Mouse (Mus musculus) hindbrain, embryonic 16.5 days (tissue): Measurements from ENCODE around the gene Otud7b. TPM values are rescaled to one million over a fixed set of nuclear protein-coding genes. Genes with fewer than 3 reads are reported as not detected.

Experiments used
- ATAC-seq: fragments of 200-750 bp; cut with Nextera tagmentation; 2 replicates; pipeline ENCODE4 v1.8.0; 2017; ENCODE audit warnings: moderate TSS enrichment, moderate library complexity
- H3K27ac ChIP-seq: fragments of 300-500 bp; sonication (generic); 2 replicates; pipeline ENCODE4 v1.5.1; 2014; ENCODE audit warnings: low read depth, mild to moderate bottlenecking, control low read depth, low read length, moderate library complexity
- H3K27me3 ChIP-seq: fragments of 300-500 bp; sonication (generic); replicated peaks from 2 replicates; pipeline ENCODE4 v1.6.1; 2014; ENCODE audit warnings: low read length; ENCODE audit not compliant: control insufficient read depth, insufficient read depth
- H3K36me3 ChIP-seq: fragments of 300-500 bp; sonication (generic); 2 replicates; pipeline ENCODE4 v1.6.1; 2014; ENCODE audit warnings: mild to moderate bottlenecking, low read length, moderate library complexity, mixed read lengths; ENCODE audit not compliant: control insufficient read depth, insufficient read depth
- H3K4me1 ChIP-seq: fragments of 300-500 bp; sonication (generic); 2 replicates; pipeline ENCODE4 v1.6.1; 2014; ENCODE audit warnings: low read depth, low read length; ENCODE audit not compliant: control insufficient read depth, insufficient read depth
- H3K4me2 ChIP-seq: fragments of 300-500 bp; sonication (generic); 2 replicates; pipeline ENCODE4 v1.6.1; 2014; ENCODE audit warnings: mild to moderate bottlenecking, low read length, control low read depth, moderate library complexity
- H3K4me3 ChIP-seq: fragments of 300-500 bp; sonication (generic); 2 replicates; pipeline ENCODE4 v1.5.1; 2014; ENCODE audit warnings: mild to moderate bottlenecking, low read length, control low read depth, moderate library complexity
- H3K9ac ChIP-seq: fragments of 300-500 bp; sonication (generic); 2 replicates; pipeline ENCODE4 v1.6.1; 2014; ENCODE audit warnings: low read depth, mild to moderate bottlenecking, control low read depth, low read length, moderate library complexity
- H3K9me3 ChIP-seq: fragments of 300-500 bp; sonication (generic); 2 replicates; pipeline ENCODE4 v1.6.1; 2014; ENCODE audit warnings: mild to moderate bottlenecking, low read length, moderate library complexity; ENCODE audit not compliant: control insufficient read depth
- WGBS: fragments of 180-500 bp; shearing (Covaris S2); extraction: QIAGEN DNeasy Blood & Tissue Kit; methylation state at CpG from one replicate; pipeline ENCODE4 v1.1.7; 2014; 5-methylcytosine and 5-hydroxymethylcytosine counted together
- polyA plus RNA-seq: library from polyadenylated mRNA; unstranded; fragments of >200 nt; fragmentation: Nextera tagmentation; extraction: Ambion mirVana; gene quantifications from 2 replicates; pipeline ENCODE4 v1.2.1, GENCODE M21; 2015

Gene Otud7b
- polyA plus RNA-seq, 1 experiment from 2014 or later: 8.7 TPM

DNA sequence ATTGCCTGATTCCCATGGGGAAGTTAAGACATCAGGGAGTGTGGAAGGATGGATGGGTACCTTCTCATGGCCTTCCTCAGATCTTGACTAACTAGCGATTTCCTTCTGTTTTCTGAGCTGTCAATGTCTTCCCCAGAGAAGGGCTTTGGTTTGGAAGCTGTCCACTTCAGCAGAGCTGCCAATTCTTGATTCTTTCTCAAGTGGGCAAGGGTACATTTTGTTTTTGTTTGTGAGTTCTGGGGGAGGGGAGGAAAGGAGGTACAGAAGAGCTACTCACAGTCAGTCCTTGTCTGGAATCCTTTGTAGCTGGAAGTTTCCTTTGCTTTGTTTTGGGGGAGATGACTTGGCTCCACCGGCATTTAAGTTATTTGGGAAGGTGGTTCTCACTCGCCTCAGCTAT, 8.9 kb downstream of the Otud7b start:
- Histone ChIP-seq H3K36me3 (no peaks in the 10 kb centered on the region), H3K4me1 (no peaks in the 10 kb centered on the region), H3K4me2 (no peak overlapping the region), H3K27me3 (no peaks in the 10 kb centered on the region), H3K4me3 (no peak overlapping the region), H3K9me3 (no peaks in the 10 kb centered on the region), H3K27ac (no peak overlapping the region), H3K9ac (no peak overlapping the region)
- no peak for ATAC-seq
- 57% methylated on average over 3 of the region's 3 CpGs for WGBS

DNA sequence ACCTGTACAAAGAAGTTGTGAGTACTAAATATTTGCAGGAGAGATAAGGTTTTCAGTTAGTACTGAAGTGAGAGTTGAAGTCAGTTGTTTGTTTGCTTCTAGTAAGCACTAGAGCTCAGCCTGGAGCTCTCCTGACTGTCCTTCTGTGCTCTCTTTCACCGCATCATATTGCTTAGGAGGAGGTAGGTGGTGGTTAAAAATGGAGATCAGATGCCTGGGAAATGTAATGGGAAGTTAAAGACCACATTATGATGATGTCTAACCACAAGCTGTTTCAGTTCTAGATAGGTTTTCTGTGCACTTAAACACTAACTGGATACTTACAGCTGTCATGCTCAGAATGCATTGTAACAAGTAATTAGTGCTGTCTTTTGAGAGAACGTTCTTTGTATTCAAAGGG, 13.8 kb downstream of the Otud7b start:
- Histone ChIP-seq H3K27ac (no peak overlapping the region), H3K4me2 (no peak overlapping the region), H3K4me3 (no peak overlapping the region), H3K9ac (no peak overlapping the region), H3K27me3 (no peaks in the 10 kb centered on the region), H3K4me1 (no peaks in the 10 kb centered on the region), H3K9me3 (no peaks in the 10 kb centered on the region), H3K36me3 (no peaks in the 10 kb centered on the region)
- 83% methylated on average over 2 of the region's 2 CpGs for WGBS
- no peak for ATAC-seq

GRCm38 (mm10) chr3:96118702-96119101, 14.4 kb downstream of the Otud7b start:
- WGBS: 93% methylated on average over 2 of the region's 2 CpGs
- H3K4me1 ChIP-seq: no peaks in the 10 kb centered on the region
- H3K4me3 ChIP-seq: no peak overlapping the region
- H3K27me3 ChIP-seq: no peaks in the 10 kb centered on the region
- H3K4me2 ChIP-seq: no peak overlapping the region
- no peak for ATAC-seq
- no peaks in the 10 kb centered on the region for H3K36me3 ChIP-seq
- H3K27ac ChIP-seq: no peak overlapping the region
- H3K9ac ChIP-seq: no peak overlapping the region
- no peaks in the 10 kb centered on the region for H3K9me3 ChIP-seq

GRCm38 (mm10) chr3:96124235-96124634, 19.9 kb downstream of the Otud7b start:
- H3K27me3 ChIP-seq: no peaks in the 10 kb centered on the region
- H3K4me1 ChIP-seq: no peaks in the 10 kb centered on the region
- H3K4me3 ChIP-seq: no peak overlapping the region
- H3K9me3 ChIP-seq: no peaks in the 10 kb centered on the region
- WGBS: 91% methylated on average over 5 of the region's 5 CpGs
- ATAC-seq: no peak
- no peak overlapping the region for H3K9ac ChIP-seq
- no peaks in the 10 kb centered on the region for H3K36me3 ChIP-seq
- H3K27ac ChIP-seq: no peak overlapping the region
- H3K4me2 ChIP-seq: no peak overlapping the region

GRCm38 (mm10) chr3:96128128-96128527, 23.8 kb downstream of the Otud7b start:
- ATAC-seq: no peak
- no peaks in the 10 kb centered on the region for H3K9me3 ChIP-seq
- H3K9ac ChIP-seq: no peak overlapping the region
- no peaks in the 10 kb centered on the region for H3K27me3 ChIP-seq
- no peaks in the 10 kb centered on the region for H3K36me3 ChIP-seq
- no peak overlapping the region for H3K4me3 ChIP-seq
- H3K4me1 ChIP-seq: no peaks in the 10 kb centered on the region
- H3K27ac ChIP-seq: no peak overlapping the region
- no peak overlapping the region for H3K4me2 ChIP-seq

GRCm38 (mm10) chr3:96132478-96132877, 28.2 kb downstream of the Otud7b start:
- H3K36me3 ChIP-seq: no peaks in the 10 kb centered on the region; the same call in 1 of the 2 replicates
- H3K9me3 ChIP-seq: no peaks in the 10 kb centered on the region
- H3K27ac ChIP-seq: no peak overlapping the region
- no peaks in the 10 kb centered on the region for H3K4me1 ChIP-seq
- H3K9ac ChIP-seq: no peak overlapping the region
- 86% methylated on average over 3 of the region's 3 CpGs for WGBS
- no peak for ATAC-seq
- H3K4me3 ChIP-seq: no peak overlapping the region
- H3K4me2 ChIP-seq: no peak overlapping the region
- no peaks in the 10 kb centered on the region for H3K27me3 ChIP-seq

DNA sequence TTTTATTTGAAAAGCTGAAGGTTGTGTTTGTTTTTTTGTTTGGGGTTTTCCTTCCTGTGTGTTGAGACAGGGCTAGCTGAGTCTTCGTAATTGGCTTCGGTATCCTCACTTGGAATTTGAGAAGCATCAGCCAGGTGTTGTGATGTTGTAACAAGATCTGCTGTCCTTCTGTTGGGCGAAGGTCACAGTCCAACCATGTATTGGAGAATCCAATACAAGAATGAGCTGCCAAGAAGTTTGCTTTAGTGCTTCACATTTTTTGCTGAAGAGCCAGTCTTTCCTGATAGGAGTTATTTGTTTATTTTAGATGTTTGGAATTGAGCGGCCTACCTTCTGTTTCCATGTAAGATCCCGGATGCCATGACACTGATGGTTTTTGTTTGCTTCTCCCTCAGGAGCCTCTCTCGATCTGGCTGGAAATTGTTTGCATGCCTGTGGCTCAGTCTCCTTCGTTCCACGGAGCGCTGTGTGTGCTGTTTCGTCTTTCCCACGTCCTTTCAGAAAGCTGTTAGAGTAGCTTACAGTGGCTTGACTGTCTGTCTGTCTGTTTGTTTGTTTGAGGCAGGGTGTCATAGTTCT, 29.1 kb downstream of the Otud7b start:
- no peaks in the 10 kb centered on the region; the same call in 1 of the 2 replicates for H3K36me3 ChIP-seq
- no peak overlapping the region for H3K27ac ChIP-seq
- no peak overlapping the region for H3K4me3 ChIP-seq
- no peaks in the 10 kb centered on the region for H3K9me3 ChIP-seq
- no peak overlapping the region for H3K9ac ChIP-seq
- no peaks in the 10 kb centered on the region for H3K27me3 ChIP-seq
- H3K4me1 ChIP-seq: no peaks in the 10 kb centered on the region
- ATAC-seq: no peak
- no peak overlapping the region for H3K4me2 ChIP-seq
- WGBS: 76% methylated on average over 11 of the region's 11 CpGs

DNA sequence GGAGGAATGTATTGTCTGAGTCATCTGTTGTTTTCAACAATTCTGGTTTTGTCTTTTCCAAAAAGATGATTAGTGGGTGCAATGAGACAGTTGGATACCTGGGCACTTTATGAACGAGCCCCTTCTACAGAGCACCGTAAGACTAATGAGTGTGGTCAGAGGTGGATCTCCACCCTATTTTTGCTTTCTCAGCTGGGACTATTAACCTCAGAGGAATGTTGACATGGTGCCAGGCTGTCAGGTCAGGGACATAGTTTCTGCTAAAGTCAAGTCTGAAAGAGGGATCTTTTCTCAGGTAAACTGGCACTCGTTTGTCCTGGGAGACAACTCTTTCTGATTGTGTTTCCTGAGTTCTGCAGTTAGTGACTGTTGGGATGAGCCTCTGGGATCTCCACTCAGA, 30.7 kb downstream of the Otud7b start:
- ATAC-seq: no peak
- H3K27me3 ChIP-seq: no peaks in the 10 kb centered on the region
- WGBS: 81% methylated on average over 3 of the region's 3 CpGs
- no peaks in the 10 kb centered on the region for H3K4me1 ChIP-seq
- no peaks in the 10 kb centered on the region for H3K9me3 ChIP-seq
- no peak overlapping the region for H3K4me2 ChIP-seq
- no peak overlapping the region for H3K4me3 ChIP-seq
- no peak overlapping the region for H3K9ac ChIP-seq
- H3K27ac ChIP-seq: no peak overlapping the region
- no peaks in the 10 kb centered on the region; the same call in 1 of the 2 replicates for H3K36me3 ChIP-seq

DNA sequence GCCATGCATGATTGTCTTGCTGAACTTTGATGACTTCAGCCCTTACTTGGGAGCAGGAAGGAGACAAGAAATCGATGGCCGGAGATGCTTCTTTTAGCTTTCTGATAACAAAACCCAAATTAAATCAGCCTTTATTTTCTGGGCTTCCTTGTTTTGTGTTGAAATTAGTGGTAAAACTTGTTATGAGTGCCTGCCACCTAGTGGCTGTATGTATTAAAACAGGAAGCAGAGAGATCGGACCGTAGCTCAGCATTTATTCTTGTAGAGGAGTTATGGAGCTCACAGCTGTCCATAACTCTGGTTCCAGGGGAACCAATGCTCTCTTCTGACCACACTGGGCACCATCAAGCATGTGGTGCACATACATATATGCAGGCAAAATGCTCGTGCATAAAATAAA, 43.6 kb downstream of the Otud7b start:
- Histone ChIP-seq H3K27ac (no peak overlapping the region), H3K4me2 (no peak overlapping the region), H3K9me3 (no peaks in the 10 kb centered on the region), H3K4me1 (no peaks in the 10 kb centered on the region), H3K36me3 (peaks cover 10% of the 10 kb centered on the region), H3K4me3 (no peak overlapping the region), H3K9ac (no peak overlapping the region), H3K27me3 (no peaks in the 10 kb centered on the region)
- WGBS: 17% methylated on average over 5 of the region's 5 CpGs
- peak; percentile 30; the same call in 1 of the 2 replicates for ATAC-seq

- no peak overlapping the region for H3K4me2 ChIP-seq
- no peak for ATAC-seq
- H3K9me3 ChIP-seq: no peaks in the 10 kb centered on the region
- H3K36me3 ChIP-seq: peaks cover 13% of the 10 kb centered on the region
- H3K9ac ChIP-seq: no peak overlapping the region
- 94% methylated on average over 7 of the region's 7 CpGs for WGBS
- no peak overlapping the region for H3K4me3 ChIP-seq
- no peaks in the 10 kb centered on the region for H3K4me1 ChIP-seq
- no peaks in the 10 kb centered on the region for H3K27me3 ChIP-seq
- no peak overlapping the region for H3K27ac ChIP-seq
These were observed 47.5 kb downstream of the Otud7b start for GRCm38 (mm10) chr3:96151836-96152235.
